Mouse (Mus musculus) hindbrain, embryonic 15.5 days (tissue): ENCODE measurements at regions not wholly inside any gene's neighbourhood (a gene's known extent, or its start where the extent isn't known, plus 50 kb on each side); places are given as distances from the start of the nearest gene placed in this dataset.
"Not testable (repeated sequence)": the region's sequence is repeated elsewhere in the genome, so short reads cannot be mapped to it uniquely, and the experiment has no call there.

ENCODE experiments used
- ATAC-seq: fragments of 200-750 bp; cut with Nextera tagmentation; 2 replicates; pipeline ENCODE4 v1.8.0; 2017; ENCODE audit warnings: low read depth, moderate number of reproducible peaks, moderate TSS enrichment; ENCODE audit not compliant: low FRiP score
- H3K27ac ChIP-seq: fragments of 300-500 bp; sonication (generic); replicated peaks from 2 replicates; pipeline ENCODE4 v1.5.1; 2015; ENCODE audit warnings: mild to moderate bottlenecking, inconsistent platforms
- H3K27me3 ChIP-seq: fragments of 300-500 bp; sonication (generic); 2 replicates; pipeline ENCODE4 v1.6.1; 2015; ENCODE audit warnings: control low read depth, inconsistent platforms
- H3K36me3 ChIP-seq: fragments of 300-500 bp; sonication (generic); 2 replicates; pipeline ENCODE4 v1.6.1; 2015; ENCODE audit warnings: control low read depth, inconsistent platforms
- H3K4me1 ChIP-seq: fragments of 300-500 bp; sonication (generic); replicated peaks from 2 replicates; pipeline ENCODE4 v1.6.1; 2015; ENCODE audit warnings: control low read depth, inconsistent platforms
- H3K4me2 ChIP-seq: fragments of 300-500 bp; sonication (generic); 2 replicates; pipeline ENCODE4 v1.6.1; 2015; ENCODE audit warnings: moderate library complexity, mild to moderate bottlenecking, inconsistent platforms
- H3K4me3 ChIP-seq: fragments of 300-500 bp; sonication (generic); 2 replicates; pipeline ENCODE4 v1.5.1; 2015; ENCODE audit warnings: mild to moderate bottlenecking, inconsistent platforms
- H3K9ac ChIP-seq: fragments of 300-500 bp; sonication (generic); 2 replicates; pipeline ENCODE4 v1.6.1; 2015; ENCODE audit warnings: inconsistent platforms
- H3K9me3 ChIP-seq: fragments of 300-500 bp; sonication (generic); 2 replicates; pipeline ENCODE4 v1.6.1; 2016; ENCODE audit warnings: control low read depth, inconsistent platforms
- WGBS: fragments of 180-500 bp; shearing (Covaris S2); methylation state at CpG from one replicate; pipeline ENCODE4 v1.1.7; 2015; 5-methylcytosine and 5-hydroxymethylcytosine counted together

- 0 out of 2 replicates have a peak, but pooled peaks cover 3% of the 10 kb centered on the region for H3K27me3 ChIP-seq
- ATAC-seq, result no peak
- 78% methylated on average over 10 of the region's 10 CpGs for whole genome bisulfite sequencing
These were observed 104.1 kb upstream of the Rad23b start for GRCm38 (mm10) chr4:55245789-55246188.

GRCm38 (mm10) chr4:55250334-55250733, 99.5 kb upstream of the Rad23b start:
- H3K4me1 ChIP-seq, result no peaks in the 10 kb centered on the region
- no peak overlapping the region for H3K4me3 ChIP-seq
- no peaks in the 10 kb centered on the region for H3K9me3 ChIP-seq
- no peak for ATAC-seq
- no peak overlapping the region for H3K27ac ChIP-seq
- 39% methylated on average over 3 of the region's 3 CpGs for WGBS
- H3K27me3 ChIP-seq, result 0 out of 2 replicates have a peak, but pooled peaks cover 3% of the 10 kb centered on the region
- H3K36me3 ChIP-seq, result no peaks in the 10 kb centered on the region
- H3K4me2 ChIP-seq, result no peak overlapping the region
- no peak overlapping the region for H3K9ac ChIP-seq

More at GRCm38 (mm10) chr4:55245789-55246188, 104.1 kb upstream of the Rad23b start:
- Histone ChIP-seq H3K4me2 (no peak overlapping the region), H3K27ac (no peak overlapping the region), H3K4me3 (no peak overlapping the region), H3K9ac (no peak overlapping the region), H3K36me3 (no peaks in the 10 kb centered on the region), H3K9me3 (no peaks in the 10 kb centered on the region), H3K4me1 (peaks cover 5% of the 10 kb centered on the region; the same call in 1 of the 2 replicates)

GRCm38 (mm10) chr4:55251546-55251945, 98.3 kb upstream of the Rad23b start:
- no peaks in the 10 kb centered on the region for H3K36me3 ChIP-seq
- H3K27ac ChIP-seq, result no peak overlapping the region
- no peaks in the 10 kb centered on the region for H3K4me1 ChIP-seq
- no peak overlapping the region for H3K4me3 ChIP-seq
- H3K27me3 ChIP-seq, result 0 out of 2 replicates have a peak, but pooled peaks cover 3% of the 10 kb centered on the region
- no peak for ATAC-seq
- H3K4me2 ChIP-seq, result no peak overlapping the region
- no peak overlapping the region for H3K9ac ChIP-seq
- no peaks in the 10 kb centered on the region for H3K9me3 ChIP-seq
- WGBS, result 68% methylated on average over 5 of the region's 5 CpGs

- WGBS, result 64% methylated on average over 8 of the region's 8 CpGs
- Histone ChIP-seq H3K36me3 (no peaks in the 10 kb centered on the region), H3K9ac (no peak overlapping the region), H3K27ac (no peak overlapping the region), H3K4me3 (no peak overlapping the region), H3K9me3 (no peaks in the 10 kb centered on the region), H3K4me1 (no peaks in the 10 kb centered on the region), H3K27me3 (0 out of 2 replicates have a peak, but pooled peaks cover 3% of the 10 kb centered on the region), H3K4me2 (no peak overlapping the region)
- ATAC-seq, result no peak
These were observed 96.1 kb upstream of the Rad23b start for GRCm38 (mm10) chr4:55253769-55254168.

- no peak overlapping the region for H3K9ac ChIP-seq
- no peaks in the 10 kb centered on the region for H3K36me3 ChIP-seq
- H3K27ac ChIP-seq, result no peak overlapping the region
- H3K4me2 ChIP-seq, result no peak overlapping the region
- H3K4me1 ChIP-seq, result no peaks in the 10 kb centered on the region
- no peak overlapping the region for H3K4me3 ChIP-seq
- H3K9me3 ChIP-seq, result no peaks in the 10 kb centered on the region
- WGBS, result 81% methylated on average over 8 of the region's 8 CpGs
- no peaks in the 10 kb centered on the region for H3K27me3 ChIP-seq
- no peak for ATAC-seq
These were observed 77.7 kb upstream of the Rad23b start for GRCm38 (mm10) chr4:55271965-55272630.

GRCm38 (mm10) chr4:55276300-55276952, 73.4 kb upstream of the Rad23b start:
- no peak for ATAC-seq
- 12% methylated on average over 5 of the region's 5 CpGs for WGBS
- H3K4me3 ChIP-seq, result no peak overlapping the region

GRCm38 (mm10) chr4:55279351-55279750, 70.5 kb upstream of the Rad23b start:
- not testable (repeated sequence) for H3K4me3 ChIP-seq, H3K4me2 ChIP-seq, H3K9ac ChIP-seq, H3K27ac ChIP-seq, H3K36me3 ChIP-seq, ATAC-seq, H3K9me3 ChIP-seq, H3K4me1 ChIP-seq, H3K27me3 ChIP-seq
- 91% methylated on average over 8 of the region's 8 CpGs for WGBS

More at GRCm38 (mm10) chr4:55276300-55276952, 73.4 kb upstream of the Rad23b start:
- Histone ChIP-seq H3K27me3 (no peaks in the 10 kb centered on the region), H3K36me3 (no peaks in the 10 kb centered on the region), H3K9me3 (no peaks in the 10 kb centered on the region), H3K4me2 (no peak overlapping the region), H3K9ac (no peak overlapping the region), H3K27ac (no peak overlapping the region), H3K4me1 (no peaks in the 10 kb centered on the region)

- Histone ChIP-seq H3K9ac (no peak overlapping the region), H3K9me3 (no peaks in the 10 kb centered on the region), H3K4me1 (no peaks in the 10 kb centered on the region), H3K27ac (no peak overlapping the region), H3K4me3 (no peak overlapping the region), H3K27me3 (no peaks in the 10 kb centered on the region), H3K4me2 (no peak overlapping the region), H3K36me3 (no peaks in the 10 kb centered on the region)
- ATAC-seq, result no peak
- 84% methylated on average over 3 of the region's 3 CpGs for WGBS
These were observed 69.1 kb upstream of the Rad23b start for GRCm38 (mm10) chr4:55280706-55281105.

GRCm38 (mm10) chr4:55281486-55282096, 68.3 kb upstream of the Rad23b start:
- no peak for ATAC-seq
- H3K4me2 ChIP-seq, result no peak overlapping the region
- H3K4me3 ChIP-seq, result no peak overlapping the region
- no peak overlapping the region for H3K9ac ChIP-seq
- H3K4me1 ChIP-seq, result no peaks in the 10 kb centered on the region
- no peaks in the 10 kb centered on the region for H3K36me3 ChIP-seq
- 81% methylated on average over 14 of the region's 14 CpGs for WGBS
- H3K9me3 ChIP-seq, result no peaks in the 10 kb centered on the region
- H3K27me3 ChIP-seq, result no peaks in the 10 kb centered on the region
- no peak overlapping the region for H3K27ac ChIP-seq

GRCm38 (mm10) chr4:55282474-55282873, 67.4 kb upstream of the Rad23b start:
- Histone ChIP-seq H3K27me3 (no peaks in the 10 kb centered on the region), H3K9me3 (no peaks in the 10 kb centered on the region), H3K4me3 (no peak overlapping the region), H3K27ac (no peak overlapping the region), H3K4me1 (no peaks in the 10 kb centered on the region), H3K36me3 (no peaks in the 10 kb centered on the region), H3K9ac (no peak overlapping the region), H3K4me2 (no peak overlapping the region)
- 93% methylated on average over 4 of the region's 4 CpGs for WGBS
- no peak for ATAC-seq

- ATAC-seq, result no peak
- Histone ChIP-seq H3K36me3 (no peaks in the 10 kb centered on the region), H3K4me2 (no peak overlapping the region), H3K9ac (no peak overlapping the region), H3K4me1 (no peaks in the 10 kb centered on the region), H3K27ac (no peak overlapping the region), H3K9me3 (no peaks in the 10 kb centered on the region), H3K4me3 (no peak overlapping the region), H3K27me3 (no peaks in the 10 kb centered on the region)
- WGBS, result 75% methylated on average over 3 of the region's 3 CpGs
These were observed 65.1 kb upstream of the Rad23b start for GRCm38 (mm10) chr4:55284722-55285225.

GRCm38 (mm10) chr4:55285641-55286040, 64.2 kb upstream of the Rad23b start:
- Histone ChIP-seq H3K36me3 (no peaks in the 10 kb centered on the region), H3K4me3 (no peak overlapping the region)
- 34% methylated on average over 5 of the region's 5 CpGs for WGBS

More at GRCm38 (mm10) chr4:55285641-55286040, 64.2 kb upstream of the Rad23b start:
- Histone ChIP-seq H3K9me3 (no peaks in the 10 kb centered on the region), H3K4me2 (no peak overlapping the region), H3K4me1 (no peaks in the 10 kb centered on the region), H3K27me3 (no peaks in the 10 kb centered on the region), H3K9ac (no peak overlapping the region), H3K27ac (no peak overlapping the region)
- no peak for ATAC-seq
